Comparison of ENCODE assay signal across 33 mouse cellular contexts in genomic region chr5:121525774-121526450, GRCm38 (mm10). TPM values are rescaled to one million over a fixed set of nuclear protein-coding genes. Genes with fewer than 3 reads are reported as not detected.
A peak's percentile ranks its signal among the peaks of the same experiment; 100 is the strongest.
DNase-seq lines count a peak whose midpoint lies in the region; ATAC-seq and TF ChIP-seq lines count a peak whose summit lies in the region.
"Had no signal": no experiment of that assay in that cellular context is flagged by ENCODE, and none has a peak within 500 bp of the region (broad histone marks: within the 10 kb centered on the region; RNA-seq: fewer than 3 reads in every experiment).

No protein-coding gene starts in this region.

- no peak overlapping the region; the same call in 1 of the 2 replicates for H3K9ac ChIP-seq in heart, embryonic 16.5 days (ENCODE audit: low read length)
- no peak overlapping the region for H3K9ac ChIP-seq in lung, embryonic 16.5 days (ENCODE audit: low read length)
- H3K9ac ChIP-seq: embryonic facial prominence, embryonic 13.5 days; forebrain, embryonic 12.5 days; hindbrain, embryonic 14.5 days; liver, embryonic 15.5 days; midbrain, embryonic 13.5 days had no signal

- WGBS in heart, embryonic 16.5 days = 71% methylated on average over 14 of the region's 14 CpGs
- WGBS in heart, embryonic 10.5 days = 80% methylated on average over 14 of the region's 14 CpGs
- 62% methylated on average over 14 of the region's 14 CpGs for WGBS in lung, embryonic 16.5 days

- H3K27ac ChIP-seq in heart, embryonic 16.5 days (ENCODE audit: low read length) = no peak overlapping the region
- no peak overlapping the region for H3K27ac ChIP-seq in heart, embryonic 10.5 days
- no peak overlapping the region for H3K27ac ChIP-seq in lung, embryonic 16.5 days (ENCODE audit: low read length)
- no peak overlapping the region for H3K27ac ChIP-seq in left cerebral cortex, adult 2 months
- H3K27ac ChIP-seq: embryonic facial prominence, embryonic 13.5 days; forebrain, embryonic 12.5 days; hindbrain, embryonic 14.5 days; kidney, postnatal 0 days; limb, embryonic 10.5 days; liver, embryonic 15.5 days; midbrain, embryonic 13.5 days had no signal

- intact Hi-C loops in left cerebral cortex, adult 2 months (cut with DNase I) = no loop called here

- no peak for TF ChIP-seq CTCF in left cerebral cortex, adult 2 months (IDR thresholded peaks at IDR 0.05)

- no peaks in the 10 kb centered on the region for H3K9me3 ChIP-seq in heart, embryonic 16.5 days (replicated peaks; ENCODE audit: control insufficient read depth, low read length)
- H3K9me3 ChIP-seq in heart, embryonic 10.5 days = no peaks in the 10 kb centered on the region
- H3K9me3 ChIP-seq in lung, embryonic 16.5 days (ENCODE audit: control insufficient read depth, low read length) = no peaks in the 10 kb centered on the region
- H3K9me3 ChIP-seq: embryonic facial prominence, embryonic 13.5 days; forebrain, embryonic 12.5 days; limb, embryonic 10.5 days; liver, embryonic 15.5 days; megakaryocyte, embryonic 14.5 days; midbrain, embryonic 13.5 days had no signal

- peak; percentile 72; the same call in 1 of the 2 replicates for ATAC-seq in heart, embryonic 16.5 days (replicated peaks; ENCODE audit: extremely low read depth, insufficient read depth, low FRiP score)
- peak; percentile 80 for ATAC-seq in lung, embryonic 16.5 days (ENCODE audit: low read depth)
- ATAC-seq: inflammation-experienced regulatory T-cells, adult 6 months; midbrain, embryonic 13.5 days had no signal

- H3K4me2 ChIP-seq in heart, embryonic 16.5 days (ENCODE audit: low read depth, low read length) = no peak overlapping the region
- H3K4me2 ChIP-seq in lung, embryonic 16.5 days (ENCODE audit: low read depth, low read length) = no peak overlapping the region
- H3K4me2 ChIP-seq: embryonic facial prominence, embryonic 13.5 days; forebrain, embryonic 12.5 days; hindbrain, embryonic 14.5 days; liver, embryonic 15.5 days; midbrain, embryonic 13.5 days had no signal

- H3K36me3 ChIP-seq in heart, embryonic 16.5 days (ENCODE audit: control insufficient read depth, insufficient read depth) = peaks cover 60% of the 10 kb centered on the region
- H3K36me3 ChIP-seq in heart, embryonic 10.5 days = peaks cover 85% of the 10 kb centered on the region
- H3K36me3 ChIP-seq in lung, embryonic 16.5 days (ENCODE audit: control insufficient read depth, insufficient read depth, low read length) = peaks cover 53% of the 10 kb centered on the region

- peaks cover 3% of the 10 kb centered on the region; the same call in 1 of the 2 replicates for H3K4me1 ChIP-seq in heart, embryonic 16.5 days (ENCODE audit: control insufficient read depth, insufficient read depth, low read length)
- no peaks in the 10 kb centered on the region for H3K4me1 ChIP-seq in heart, embryonic 10.5 days
- H3K4me1 ChIP-seq in lung, embryonic 16.5 days (replicated peaks; ENCODE audit: control insufficient read depth, insufficient read depth, low read length) = no peaks in the 10 kb centered on the region; the same call in 1 of the 2 replicates
- H3K4me1 ChIP-seq: embryonic facial prominence, embryonic 13.5 days; forebrain, embryonic 12.5 days; limb, embryonic 10.5 days; liver, embryonic 15.5 days; midbrain, embryonic 13.5 days had no signal

- no peak overlapping the region for H3K4me3 ChIP-seq in heart, embryonic 16.5 days (ENCODE audit: low read length)
- no peak overlapping the region for H3K4me3 ChIP-seq in heart, embryonic 10.5 days
- H3K4me3 ChIP-seq in lung, embryonic 16.5 days (ENCODE audit: low read length) = no peak overlapping the region
- H3K4me3 ChIP-seq in left cerebral cortex, adult 2 months = no peak overlapping the region
- H3K4me3 ChIP-seq: embryonic facial prominence, embryonic 13.5 days; erythroblast, embryonic 14.5 days; forebrain, embryonic 12.5 days; limb, embryonic 10.5 days; liver, embryonic 15.5 days; megakaryocyte, embryonic 14.5 days; midbrain, embryonic 13.5 days had no signal

- no peak for DNase-seq in heart, embryonic 10.5 days (ENCODE audit: low spot score)
- DNase-seq in lung, adult 18-20 months = no peak
- peak; percentile 69 for DNase-seq in lung, postnatal 10 days
- DNase-seq in left cerebral cortex, adult 2 months (ENCODE audit: extremely low spot score in 1 of 2, low spot score in 2 of 2) = no peak
- DNase-seq in left cerebral cortex, adult 8-10 months (ENCODE audit: low spot score in 2 of 2) = no peak
- DNase-seq: adrenal gland, postnatal 25 days; cerebellum, adult 8-10 months; cerebellum, postnatal 36 days; embryo, embryonic 11 days; kidney, adult 18-20 months; liver; right cerebral cortex, postnatal 14 days; thymus, postnatal 14 days had no signal

- H3K27me3 ChIP-seq in heart, embryonic 16.5 days (ENCODE audit: control insufficient read depth, insufficient read depth, low read length) = no peaks in the 10 kb centered on the region
- no peaks in the 10 kb centered on the region for H3K27me3 ChIP-seq in heart, embryonic 10.5 days (ENCODE audit: insufficient read depth, poor library complexity, severe bottlenecking)
- H3K27me3 ChIP-seq in lung, embryonic 16.5 days (ENCODE audit: control insufficient read depth, insufficient read depth, low read depth, low read length) = no peaks in the 10 kb centered on the region
- H3K27me3 ChIP-seq: embryonic facial prominence, embryonic 13.5 days; forebrain, embryonic 12.5 days; liver, embryonic 15.5 days; megakaryocyte, embryonic 14.5 days; midbrain, embryonic 13.5 days had no signal

RNA-seq across cellular contexts. Expression of gene Adam1a, which starts 19.4 kb away (rescaled TPM):
- 0.54 and 1.3 TPM in 2 replicates for polyA plus RNA-seq in heart, embryonic 16.5 days (2015; fragmentation: Nextera tagmentation; extraction: Ambion mirVana)
- 0.78 and 1.4 TPM in 2 replicates for polyA plus RNA-seq in heart, embryonic 10.5 days (2016; fragmentation: Nextera tagmentation; extraction: Ambion mirVana)
- polyA plus RNA-seq in lung, embryonic 16.5 days (2015; fragmentation: Nextera tagmentation; extraction: Ambion mirVana) = 1.1 TPM in 2 replicates
- total RNA-seq in left cerebral cortex, adult 2 months (2021) = 10 to 100 TPM; 12.1 to 14.9 TPM
- total RNA-seq in left cerebral cortex, adult 8-10 months (2022) = 10 to 100 TPM in 3 of 4 experiments, 1 to 10 TPM in 1; 8.7 to 12.4 (median 11.5) TPM

RNA-seq across cellular contexts. Expression of gene Gm42878, which starts 19.4 kb away (rescaled TPM):
- polyA plus RNA-seq in heart, embryonic 16.5 days (2015; fragmentation: Nextera tagmentation; extraction: Ambion mirVana) = 0.32 TPM in 1 of 2 replicates, not detected in the other
- polyA plus RNA-seq in heart, embryonic 10.5 days (2016; fragmentation: Nextera tagmentation; extraction: Ambion mirVana) = not detected in 2 replicates
- polyA plus RNA-seq in lung, embryonic 16.5 days (2015; fragmentation: Nextera tagmentation; extraction: Ambion mirVana) = not detected in 2 replicates
- total RNA-seq in left cerebral cortex, adult 2 months (2021) = under 1 TPM in 1 of 2 experiments, not detected in 1; 0.98 TPM
- total RNA-seq in left cerebral cortex, adult 8-10 months (2022) = not detected
- total RNA-seq: adrenal gland, postnatal 25 days; gastrocnemius, adult 18-20 months; heart, postnatal 36 days; layer of hippocampus, postnatal 10 days; MEL had no signal
- polyA plus RNA-seq: C2C12; embryonic facial prominence, embryonic 13.5 days; erythroblast, embryonic 14.5 days; forebrain, embryonic 12.5 days; gonadal fat pad, adult 2 months; hindbrain, embryonic 14.5 days; inflammation-experienced regulatory T-cells, adult 6 months; limb, embryonic 10.5 days; liver, embryonic 15.5 days; midbrain, embryonic 13.5 days; neural tube, embryonic 11.5 days had no signal

RNA-seq across cellular contexts. Expression of gene Mapkapk5, which starts 19.8 kb away (rescaled TPM):
- polyA plus RNA-seq in heart, embryonic 16.5 days (2015; fragmentation: Nextera tagmentation; extraction: Ambion mirVana) = 36.6 and 39.3 TPM in 2 replicates
- polyA plus RNA-seq in heart, embryonic 10.5 days (2016; fragmentation: Nextera tagmentation; extraction: Ambion mirVana) = 36.0 and 38.5 TPM in 2 replicates
- polyA plus RNA-seq in lung, embryonic 16.5 days (2015; fragmentation: Nextera tagmentation; extraction: Ambion mirVana) = 45.3 and 46.4 TPM in 2 replicates
- total RNA-seq in left cerebral cortex, adult 2 months (2021) = 10 to 100 TPM; 60.1 to 75.3 TPM
- 10 to 100 TPM; 66.6 to 79.0 (median 74.5) TPM for total RNA-seq in left cerebral cortex, adult 8-10 months (2022)

RNA-seq across cellular contexts. Expression of gene Adam1b, which starts 22.7 kb away (rescaled TPM):
- polyA plus RNA-seq in heart, embryonic 16.5 days (2015; fragmentation: Nextera tagmentation; extraction: Ambion mirVana) = 0.12 and 0.14 TPM in 2 replicates
- polyA plus RNA-seq in heart, embryonic 10.5 days (2016; fragmentation: Nextera tagmentation; extraction: Ambion mirVana) = 0.15 and 0.18 TPM in 2 replicates
- polyA plus RNA-seq in lung, embryonic 16.5 days (2015; fragmentation: Nextera tagmentation; extraction: Ambion mirVana) = 0.11 and 0.14 TPM in 2 replicates
- total RNA-seq in left cerebral cortex, adult 2 months (2021) = under 1 TPM in 1 of 2 experiments, not detected in 1; 0.12 TPM
- total RNA-seq in left cerebral cortex, adult 8-10 months (2022) = not detected
- total RNA-seq: adrenal gland, postnatal 25 days; gastrocnemius, adult 18-20 months; heart, postnatal 36 days; MEL had no signal
- polyA plus RNA-seq: brain, embryonic 14.5 days; C2C12; embryonic facial prominence, embryonic 13.5 days; erythroblast, embryonic 14.5 days; hindbrain, embryonic 14.5 days; limb, embryonic 10.5 days; liver, embryonic 15.5 days; midbrain, embryonic 13.5 days; neural tube, embryonic 11.5 days had no signal
